In genomic region chr17:14620037-14620436, GRCm38 (mm10) we compare ENCODE assay signal across 13 mouse cellular contexts.
"Had no signal": no experiment of that assay in that cellular context is flagged by ENCODE, and none has a peak within 500 bp of the region (broad histone marks: within the 10 kb centered on the region; RNA-seq: fewer than 3 reads in every experiment).

No protein-coding gene starts in this region.

- DNase-seq: gastrocnemius, adult 2 months; gastrocnemius, postnatal 10 days; gastrocnemius, postnatal 25 days; heart, adult 18-20 months; heart, postnatal 10 days; kidney, adult 11 months; kidney, adult 2 months; kidney, adult 9 months; kidney, postnatal 14 days; kidney, postnatal 36 days; layer of hippocampus, adult 9-11 months; layer of hippocampus, postnatal 36 days; left cerebral cortex, postnatal 4 days had no signal
